Mouse (Mus musculus) brain, embryonic 14.5 days (tissue): ENCODE measurements around the gene Mars.

ENCODE experiments used
- CTCF ChIP-seq: fragments of 200-500 bp; IDR thresholded peaks from 2 replicates; pipeline ENCODE4 v1.5.1; 2012; ENCODE audit warnings: inconsistent platforms, mild to moderate bottlenecking, moderate library complexity, borderline replicate concordance; ENCODE audit not compliant: insufficient read depth, insufficient read length; ENCODE audit errors: extremely low read depth
- POLR2A ChIP-seq: fragments of 200-500 bp; IDR thresholded peaks from 2 replicates; pipeline ENCODE4 v1.6.1; 2012; ENCODE audit warnings: mild to moderate bottlenecking, inconsistent platforms, borderline replicate concordance; ENCODE audit not compliant: poor library complexity, insufficient read depth, insufficient read length, severe bottlenecking; ENCODE audit errors: extremely low read depth

- no peak for TF ChIP-seq POLR2A
- TF ChIP-seq CTCF = no peak
Observed at GRCm38 (mm10) chr10:127340577-127341359, 29.2 kb upstream of the Mars start.
